Mouse (Mus musculus) heart, embryonic 13.5 days (tissue): ENCODE data around the gene Itpk1. TPM values are rescaled to one million over a fixed set of nuclear protein-coding genes. Genes with fewer than 3 reads are reported as not detected.

Source experiments
- ATAC-seq: fragments of 200-750 bp; cut with Nextera tagmentation; 2 replicates; pipeline ENCODE4 v1.8.0; 2017; ENCODE audit warnings: moderate TSS enrichment; ENCODE audit not compliant: insufficient number of reproducible peaks, low FRiP score, low TSS enrichment; ENCODE audit errors: extremely low read depth
- H3K27ac ChIP-seq: fragments of 300-500 bp; sonication (generic); replicated peaks from 2 replicates; pipeline ENCODE4 v1.5.1; 2015; ENCODE audit warnings: moderate library complexity, mild to moderate bottlenecking, inconsistent platforms
- H3K27me3 ChIP-seq: fragments of 300-500 bp; sonication (generic); replicated peaks from 2 replicates; pipeline ENCODE4 v1.6.1; 2015; ENCODE audit warnings: mild to moderate bottlenecking, inconsistent platforms
- H3K36me3 ChIP-seq: fragments of 300-500 bp; sonication (generic); 2 replicates; pipeline ENCODE4 v1.6.1; 2015; ENCODE audit warnings: mild to moderate bottlenecking, inconsistent platforms
- H3K4me1 ChIP-seq: fragments of 300-500 bp; sonication (generic); 2 replicates; pipeline ENCODE4 v1.6.1; 2015; ENCODE audit warnings: inconsistent platforms
- H3K4me2 ChIP-seq: fragments of 300-500 bp; sonication (generic); 2 replicates; pipeline ENCODE4 v1.6.1; 2015; ENCODE audit warnings: inconsistent platforms, mild to moderate bottlenecking, moderate library complexity
- H3K4me3 ChIP-seq: fragments of 300-500 bp; sonication (generic); 2 replicates; pipeline ENCODE4 v1.5.1; 2015; ENCODE audit warnings: moderate library complexity, mild to moderate bottlenecking, inconsistent platforms
- H3K9ac ChIP-seq: fragments of 300-500 bp; sonication (generic); 2 replicates; pipeline ENCODE4 v1.6.1; 2015; ENCODE audit warnings: inconsistent platforms, mild to moderate bottlenecking, moderate library complexity
- H3K9me3 ChIP-seq: fragments of 300-500 bp; sonication (generic); 2 replicates; pipeline ENCODE4 v1.6.1; 2016; ENCODE audit warnings: inconsistent platforms
- WGBS: fragments of 180-500 bp; shearing (Covaris S2); methylation state at CpG from one replicate; pipeline ENCODE4 v1.1.7; 2015; ENCODE audit warnings: mixed read lengths; 5-methylcytosine and 5-hydroxymethylcytosine counted together
- polyA plus RNA-seq: library from polyadenylated mRNA; unstranded; fragments of >200 nt; fragmentation: Nextera tagmentation; extraction: Ambion mirVana; gene quantifications from 2 replicates; pipeline ENCODE4 v1.2.1, GENCODE M21; 2015

Gene Itpk1
- polyA plus RNA-seq, result 4.3 and 6.4 TPM in 2 replicates

DNA sequence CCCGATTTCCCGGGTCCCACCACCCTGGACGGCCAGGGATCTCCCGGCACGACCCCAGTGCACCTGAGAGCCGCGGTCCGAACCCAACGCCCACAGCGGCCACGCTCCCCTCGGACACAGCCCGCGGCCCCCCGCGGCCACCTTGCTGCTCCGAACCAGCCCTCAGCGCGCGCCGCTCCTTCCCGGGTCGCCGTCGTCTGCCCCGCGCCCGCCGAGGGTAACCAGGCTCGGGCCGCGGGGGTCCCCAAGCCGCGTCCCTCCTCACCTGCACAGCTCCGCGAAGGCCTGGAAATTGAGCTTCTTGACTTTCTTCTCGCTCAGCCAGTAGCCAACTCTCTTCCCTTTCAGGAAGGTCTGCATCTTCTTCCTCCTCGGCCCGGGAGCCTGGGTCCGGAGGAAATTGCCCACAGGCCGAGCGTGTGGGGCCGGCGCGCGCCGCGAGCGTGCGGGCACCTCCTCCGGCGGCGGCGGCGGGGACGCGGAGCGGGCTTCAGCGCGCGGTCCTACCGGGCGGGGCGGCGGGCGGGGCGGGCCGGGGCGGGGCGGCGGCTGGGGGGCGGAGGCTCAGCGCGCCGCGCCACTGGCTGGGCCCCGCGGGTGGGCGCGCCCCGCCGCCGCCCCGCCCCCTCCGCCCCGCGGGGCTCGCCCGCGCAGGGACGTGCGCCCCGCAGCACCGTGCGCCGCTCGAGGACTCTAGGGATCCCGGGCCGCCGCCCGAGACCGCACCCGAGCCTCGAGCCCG is at the start of gene Itpk1:
TSS of gene Itpk1 (minus strand) at position 474 of the 742 bp plus-strand sequence.
- WGBS, result under 1% methylated on average over 60 of the region's 105 CpGs
- Histone ChIP-seq H3K27me3 (peaks cover 23% of the 10 kb centered on the region; the same call in 1 of the 2 replicates), H3K36me3 (no peaks in the 10 kb centered on the region), H3K27ac (peak within 1 kb of the TSS; percentile 75), H3K4me3 (peak within 1 kb of the TSS; percentile 87), H3K9me3 (no peaks in the 10 kb centered on the region), H3K4me1 (peaks cover 41% of the 10 kb centered on the region), H3K9ac (peak within 1 kb of the TSS; percentile 92), H3K4me2 (peak within 1 kb of the TSS; percentile 96)
- peak; percentile 88 for ATAC-seq

DNA sequence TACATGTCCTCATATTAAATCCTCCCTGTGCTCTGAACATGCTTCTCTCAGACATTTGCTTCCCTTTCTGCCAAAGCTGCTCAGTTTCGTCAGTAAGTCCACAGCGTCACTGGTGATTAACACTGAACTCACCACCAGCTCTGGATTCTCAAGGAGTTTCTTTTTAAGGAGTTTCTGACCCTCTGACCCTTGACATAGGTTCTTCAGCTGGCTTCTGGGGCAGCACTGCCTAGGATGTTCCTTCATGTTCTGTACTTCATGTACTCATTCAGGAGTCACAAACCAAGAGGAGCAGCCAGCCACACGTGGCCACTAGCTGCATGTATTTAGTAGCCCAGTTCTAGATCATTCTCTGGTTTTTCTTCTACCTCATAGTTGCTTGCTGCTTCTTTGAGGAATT is 43.5 kb upstream of the Itpk1 start:
- WGBS, result 79% methylated on average over 3 of the region's 3 CpGs
- ATAC-seq, result no peak
- H3K36me3 ChIP-seq, result peaks cover 30% of the 10 kb centered on the region

DNA sequence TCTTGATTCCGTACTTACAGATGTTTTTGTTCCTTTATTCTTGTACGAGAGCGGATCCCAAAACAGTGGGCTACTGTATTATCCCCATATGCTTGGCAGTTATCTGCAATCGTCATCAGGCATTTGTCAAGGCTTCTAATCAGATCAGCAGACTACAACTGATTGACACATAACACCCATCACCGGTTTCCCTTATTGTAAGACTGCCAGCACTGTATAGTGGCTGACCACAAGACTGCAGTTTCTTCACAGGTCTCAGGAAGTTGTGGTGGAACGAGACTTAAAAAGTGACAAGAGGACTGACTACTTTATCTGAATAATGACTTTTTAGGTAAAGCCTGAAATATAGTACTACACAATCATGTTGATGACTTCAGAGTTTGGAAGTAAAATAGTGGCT is 40.1 kb upstream of the Itpk1 start:
- no peaks in the 10 kb centered on the region for H3K9me3 ChIP-seq
- peaks cover 26% of the 10 kb centered on the region for H3K4me1 ChIP-seq
- H3K27ac ChIP-seq, result peak overlapping the region; percentile 93; the same call in 1 of the 2 replicates
- no peaks in the 10 kb centered on the region for H3K27me3 ChIP-seq
- H3K9ac ChIP-seq, result peak overlapping the region; percentile 88
- H3K36me3 ChIP-seq, result peaks cover 29% of the 10 kb centered on the region
- WGBS, result 46% methylated on average over 6 of the region's 6 CpGs
- H3K4me3 ChIP-seq, result peak overlapping the region; percentile 71
- ATAC-seq, result no peak
- peak overlapping the region; percentile 92 for H3K4me2 ChIP-seq

More for the DNA sequence above, 43.5 kb upstream of the Itpk1 start:
- Histone ChIP-seq H3K27me3 (no peaks in the 10 kb centered on the region), H3K27ac (no peak overlapping the region), H3K4me3 (no peak overlapping the region), H3K9ac (no peak overlapping the region), H3K4me1 (peaks cover 14% of the 10 kb centered on the region), H3K4me2 (no peak overlapping the region), H3K9me3 (no peaks in the 10 kb centered on the region)

DNA sequence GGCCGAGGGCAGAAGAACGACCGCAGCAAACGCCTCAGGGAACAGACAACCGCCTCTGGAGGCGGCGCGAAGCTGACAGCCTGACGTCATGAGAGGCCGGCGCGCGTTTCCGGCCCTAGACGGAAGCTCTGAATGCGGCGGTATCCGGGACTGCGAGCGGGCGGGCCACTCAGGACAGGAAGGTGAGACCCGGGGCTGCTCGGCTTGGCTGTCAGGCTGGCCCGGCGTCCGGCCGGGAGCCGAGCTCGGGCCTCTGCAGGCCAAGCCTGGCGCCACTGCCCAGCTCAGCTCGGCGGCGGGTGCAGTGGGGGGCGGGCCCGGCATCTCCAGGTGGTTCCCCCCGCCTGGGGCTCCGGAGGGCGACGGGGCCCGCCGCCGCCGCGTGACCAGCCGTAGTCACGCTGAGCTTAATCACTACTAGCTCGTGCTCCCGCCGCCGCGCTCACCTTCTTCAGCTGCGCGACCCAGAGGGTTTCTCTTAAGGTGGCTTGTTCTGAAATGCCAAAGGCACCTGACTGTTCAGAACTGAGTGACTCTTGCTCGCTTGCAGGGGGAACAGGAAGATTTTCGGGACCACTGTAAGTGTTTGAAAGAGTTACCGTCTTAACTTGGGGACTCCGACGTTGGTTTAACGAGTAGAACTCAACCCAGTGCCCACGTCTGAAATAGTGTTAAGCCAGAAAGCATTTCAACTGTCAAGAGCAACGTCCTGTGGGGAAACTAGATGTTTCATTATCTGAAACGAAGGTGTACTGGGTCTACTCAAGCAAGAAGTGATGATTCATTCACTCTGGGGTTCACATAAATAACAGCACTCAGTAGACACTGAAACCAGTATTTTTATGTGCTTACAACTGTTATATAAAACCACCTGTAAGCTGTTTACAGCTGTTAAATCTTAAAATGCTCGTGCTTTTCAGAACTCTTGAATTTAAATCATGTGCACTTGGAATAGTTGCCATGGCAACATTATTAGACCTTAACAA is 39.2 kb upstream of the Itpk1 start, which contains the start of the genes Moap1 and Tmem251:
TSS of gene Moap1 (minus strand) at position 73 of the 986 bp plus-strand sequence.
TSS of gene Tmem251 (plus strand) at position 174 of the 986 bp plus-strand sequence.
- H3K9me3 ChIP-seq, result no peaks in the 10 kb centered on the region
- peak within 1 kb of the TSS; percentile 71 for H3K4me3 ChIP-seq
- H3K4me1 ChIP-seq, result peaks cover 30% of the 10 kb centered on the region
- peak within 1 kb of the TSS; percentile 93 for H3K27ac ChIP-seq
- peak; percentile 95 for ATAC-seq
- H3K4me2 ChIP-seq, result peak within 1 kb of the TSS; percentile 92
- peaks cover 24% of the 10 kb centered on the region for H3K36me3 ChIP-seq
- WGBS, result under 1% methylated on average over 62 of the region's 63 CpGs
- peak within 1 kb of the TSS; percentile 88 for H3K9ac ChIP-seq
- H3K27me3 ChIP-seq, result no peaks in the 10 kb centered on the region

DNA sequence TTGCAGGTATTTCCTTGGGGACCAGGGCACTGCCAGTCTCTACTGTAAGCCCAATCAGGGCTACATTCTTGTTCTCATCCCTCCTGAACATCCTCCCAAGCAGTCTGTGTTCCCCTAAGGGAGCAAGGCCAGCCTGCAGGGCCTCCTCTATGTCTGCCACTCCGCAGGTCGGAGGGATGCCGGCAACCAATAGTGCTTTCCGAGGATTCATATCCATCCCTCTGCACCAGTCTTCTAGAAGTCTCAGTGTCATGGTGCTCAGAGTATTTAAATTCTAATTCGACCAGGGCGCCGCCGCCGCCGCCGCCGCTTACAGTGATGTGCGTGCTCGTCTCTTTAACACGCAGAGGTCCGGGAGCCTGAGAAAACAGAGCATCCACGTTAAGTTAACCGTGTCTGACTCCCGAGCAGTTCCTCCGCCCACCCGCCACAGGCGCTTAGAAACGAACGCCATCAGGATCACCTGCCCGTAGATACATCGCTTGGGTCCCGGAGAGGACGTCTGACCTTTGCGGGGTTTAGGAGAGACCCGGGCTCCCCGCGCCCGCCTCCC is 38.4 kb upstream of the Itpk1 start:
- under 1% methylated on average over 33 of the region's 33 CpGs for WGBS
- H3K9ac ChIP-seq, result peak overlapping the region; percentile 88
- peaks cover 30% of the 10 kb centered on the region for H3K4me1 ChIP-seq
- ATAC-seq, result no peak
- H3K9me3 ChIP-seq, result no peaks in the 10 kb centered on the region
- no peaks in the 10 kb centered on the region for H3K27me3 ChIP-seq
- peak overlapping the region; percentile 92 for H3K4me2 ChIP-seq
- H3K27ac ChIP-seq, result peak overlapping the region; percentile 93
- peaks cover 16% of the 10 kb centered on the region; the same call in 1 of the 2 replicates for H3K36me3 ChIP-seq
- peak overlapping the region; percentile 71 for H3K4me3 ChIP-seq

DNA sequence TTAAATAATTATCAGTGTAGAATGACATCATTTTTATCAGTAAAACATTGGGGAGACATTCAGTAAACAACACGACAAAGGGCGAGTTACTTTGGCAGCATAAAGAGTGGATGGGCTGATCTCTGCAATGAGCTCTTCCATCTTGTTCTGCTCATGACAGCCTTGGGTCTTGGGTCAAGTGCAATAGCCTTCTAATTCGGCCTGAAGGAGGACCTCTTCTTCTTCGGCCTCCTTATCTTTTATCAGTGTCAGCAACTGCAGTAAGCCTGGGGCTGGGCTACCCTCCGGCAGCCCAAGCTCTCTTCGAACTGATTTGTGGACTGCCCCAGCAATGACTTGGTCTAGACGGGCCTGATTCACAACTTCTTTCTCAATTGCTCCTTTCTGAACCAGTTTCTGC is 37.3 kb upstream of the Itpk1 start:
- Histone ChIP-seq H3K4me3 (peak overlapping the region; percentile 71; the same call in 1 of the 2 replicates), H3K27ac (no peak overlapping the region), H3K27me3 (no peaks in the 10 kb centered on the region), H3K9ac (0 out of 2 replicates have a peak overlapping the region, but pooled peaks have one; percentile 14), H3K4me2 (no peak overlapping the region), H3K4me1 (peaks cover 30% of the 10 kb centered on the region), H3K36me3 (peaks cover 9% of the 10 kb centered on the region; the same call in 1 of the 2 replicates), H3K9me3 (no peaks in the 10 kb centered on the region)
- no peak for ATAC-seq
- 56% methylated on average over 7 of the region's 7 CpGs for WGBS

DNA sequence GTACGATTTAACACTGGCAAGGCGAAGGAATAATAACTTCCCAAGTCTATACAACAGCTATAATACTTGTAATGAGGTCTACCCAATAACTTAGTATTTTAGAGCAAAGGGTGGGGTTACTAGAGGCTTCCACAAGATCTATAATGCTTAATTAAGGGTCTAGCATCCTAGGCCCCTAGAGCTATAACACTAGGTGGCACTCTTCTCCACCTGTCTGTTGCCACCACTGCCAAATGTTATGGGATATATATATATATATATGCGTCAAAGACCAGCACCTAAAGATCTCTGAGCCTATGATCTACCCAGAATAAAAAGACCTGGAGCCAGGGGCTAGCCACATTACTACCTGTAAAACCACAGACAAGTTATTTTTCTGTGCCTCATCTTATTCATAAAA is 35.6 kb upstream of the Itpk1 start:
- no peaks in the 10 kb centered on the region for H3K9me3 ChIP-seq
- no peak overlapping the region for H3K4me2 ChIP-seq
- no peak overlapping the region for H3K27ac ChIP-seq
- H3K4me3 ChIP-seq, result no peak overlapping the region
- ATAC-seq, result no peak
- H3K9ac ChIP-seq, result no peak overlapping the region
- WGBS, result 61% methylated on average over 3 of the region's 3 CpGs
- H3K36me3 ChIP-seq, result peaks cover 4% of the 10 kb centered on the region; the same call in 1 of the 2 replicates
- no peaks in the 10 kb centered on the region for H3K27me3 ChIP-seq
- H3K4me1 ChIP-seq, result peaks cover 27% of the 10 kb centered on the region

DNA sequence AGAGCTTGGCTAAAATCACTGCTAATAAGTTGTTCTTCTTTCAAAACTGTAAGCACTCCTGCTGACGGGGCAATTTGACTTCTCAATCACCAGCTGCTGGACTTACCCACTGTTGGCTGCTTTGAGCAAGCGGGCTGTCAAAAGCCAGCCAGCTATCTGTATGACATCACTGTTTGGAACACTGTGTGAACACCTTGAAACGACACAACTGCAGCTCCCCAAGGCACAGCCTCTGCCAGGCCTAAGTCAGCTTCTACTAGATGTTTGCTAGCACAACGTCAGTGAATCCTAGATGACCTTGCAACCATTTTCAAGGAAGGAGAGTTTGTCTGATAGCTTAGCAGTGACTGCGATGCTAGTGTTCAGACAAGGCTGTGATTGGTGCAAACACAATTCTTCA is 34.4 kb upstream of the Itpk1 start:
- WGBS, result 49% methylated on average over 5 of the region's 5 CpGs
- peaks cover 18% of the 10 kb centered on the region for H3K4me1 ChIP-seq
- H3K9me3 ChIP-seq, result no peaks in the 10 kb centered on the region
- 0 out of 2 replicates have a peak overlapping the region, but pooled peaks have one; percentile 28 for H3K9ac ChIP-seq
- H3K36me3 ChIP-seq, result peaks cover 4% of the 10 kb centered on the region; the same call in 1 of the 2 replicates
- no peak overlapping the region for H3K4me3 ChIP-seq
- no peak overlapping the region for H3K4me2 ChIP-seq
- no peak for ATAC-seq
- no peak overlapping the region for H3K27ac ChIP-seq
- no peaks in the 10 kb centered on the region for H3K27me3 ChIP-seq

DNA sequence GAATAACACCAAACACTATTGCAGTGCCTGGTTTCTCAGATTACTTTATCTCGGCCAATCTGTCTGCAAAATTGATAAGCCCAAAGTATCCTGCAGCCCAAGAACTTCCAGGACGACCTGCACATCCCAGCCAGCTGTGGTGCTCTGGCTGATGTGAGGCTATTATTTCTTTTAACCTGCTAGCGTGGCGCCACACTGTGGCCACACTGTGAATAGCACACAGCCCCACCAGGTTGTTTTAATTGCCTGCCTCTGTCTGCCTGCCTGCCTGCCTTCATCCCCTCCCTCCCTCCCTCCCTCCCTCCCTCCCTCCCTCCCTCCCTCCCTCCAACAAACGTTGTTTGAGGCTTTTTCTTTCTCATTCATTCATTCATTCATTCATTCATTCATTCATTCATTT is 28.7 kb upstream of the Itpk1 start:
- no peaks in the 10 kb centered on the region for H3K36me3 ChIP-seq
- no peak overlapping the region for H3K9ac ChIP-seq
- H3K4me2 ChIP-seq, result no peak overlapping the region
- 2% methylated on average over 5 of the region's 5 CpGs for WGBS
- H3K4me3 ChIP-seq, result no peak overlapping the region
- ATAC-seq, result no peak
- H3K27ac ChIP-seq, result no peak overlapping the region
- peaks cover 19% of the 10 kb centered on the region for H3K4me1 ChIP-seq
- H3K9me3 ChIP-seq, result no peaks in the 10 kb centered on the region
- no peaks in the 10 kb centered on the region for H3K27me3 ChIP-seq

DNA sequence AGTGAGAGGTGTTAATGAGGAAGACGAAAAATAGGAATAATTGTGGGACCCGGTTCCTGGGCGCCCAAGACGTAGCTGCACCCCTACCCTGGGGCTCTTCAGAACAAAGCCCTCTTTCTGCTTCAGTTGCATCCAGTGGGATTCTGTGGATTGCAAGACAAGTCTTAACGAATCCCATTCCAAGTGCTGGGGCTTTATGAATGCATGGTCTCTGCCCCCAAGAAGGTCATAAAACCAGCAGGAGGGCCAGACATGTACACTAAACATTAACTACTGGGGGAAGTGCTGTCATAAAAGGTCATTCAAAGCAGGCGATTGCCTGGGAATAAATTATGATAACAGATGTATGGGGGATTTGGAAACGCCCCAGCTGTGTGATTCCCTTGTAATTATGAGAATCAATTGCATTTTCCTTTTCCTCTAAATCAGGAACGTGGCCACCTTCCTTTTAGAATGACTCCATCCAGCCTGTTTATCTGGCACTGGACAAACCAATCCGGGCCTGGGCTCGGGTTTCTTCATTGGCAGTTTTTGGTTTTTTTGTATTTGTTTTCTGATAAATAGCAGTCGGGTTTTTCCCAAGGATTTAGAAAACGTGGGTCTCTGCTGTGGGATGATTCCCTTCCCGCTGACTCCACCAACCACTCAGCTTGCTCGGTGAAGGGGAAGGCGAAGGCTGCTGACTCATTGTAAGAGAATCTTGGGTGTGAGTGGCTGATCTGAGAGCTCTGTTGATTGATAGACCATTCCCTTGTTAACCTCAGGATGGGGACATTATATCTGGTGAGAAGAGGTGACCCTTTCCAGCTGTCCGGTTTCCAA is 26.3 kb upstream of the Itpk1 start:
- WGBS, result 37% methylated on average over 16 of the region's 16 CpGs
- Histone ChIP-seq H3K27ac (0 out of 2 replicates have a peak overlapping the region, but pooled peaks have one; percentile 24), H3K4me3 (peak overlapping the region; percentile 33; the same call in 1 of the 2 replicates), H3K4me1 (peaks cover 19% of the 10 kb centered on the region), H3K36me3 (no peaks in the 10 kb centered on the region), H3K9me3 (no peaks in the 10 kb centered on the region), H3K4me2 (peak overlapping the region; percentile 61), H3K9ac (0 out of 2 replicates have a peak overlapping the region, but pooled peaks have one; percentile 2), H3K27me3 (no peaks in the 10 kb centered on the region)
- no peak for ATAC-seq
